ENCODE assay signal across 8 mouse cellular contexts in genomic region chr6:30734988-30735727, GRCm38 (mm10). TPM values are rescaled to one million over a fixed set of nuclear protein-coding genes. Genes with fewer than 3 reads are reported as not detected.
A peak's percentile ranks its signal among the peaks of the same experiment; 100 is the strongest.
DNase-seq lines count a peak whose midpoint lies in the region; ATAC-seq lines count a peak whose summit lies in the region.

No protein-coding gene starts in this region.

- peak overlapping the region; percentile 89 for H3K27ac ChIP-seq in embryonic facial prominence, embryonic 14.5 days (replicated peaks; ENCODE audit: low read depth, low read length)
- peak overlapping the region; percentile 91 for H3K27ac ChIP-seq in midbrain, embryonic 16.5 days (ENCODE audit: low read length)

- no peaks in the 10 kb centered on the region for H3K4me1 ChIP-seq in embryonic facial prominence, embryonic 14.5 days (ENCODE audit: control insufficient read depth, insufficient read depth, low read length)
- H3K4me1 ChIP-seq in midbrain, embryonic 16.5 days (ENCODE audit: control insufficient read depth, insufficient read depth, low read length) = peaks cover 19% of the 10 kb centered on the region

- H3K36me3 ChIP-seq in embryonic facial prominence, embryonic 14.5 days (ENCODE audit: control insufficient read depth, insufficient read depth, low read length) = 0 out of 2 replicates have a peak, but pooled peaks cover 2% of the 10 kb centered on the region
- no peaks in the 10 kb centered on the region for H3K36me3 ChIP-seq in midbrain, embryonic 16.5 days (ENCODE audit: control insufficient read depth, insufficient read depth, low read length)

- ATAC-seq in embryonic facial prominence, embryonic 14.5 days (ENCODE audit: low read depth) = no peak
- peak; percentile 29 for ATAC-seq in inflammation-experienced regulatory T-cells, adult 6 months
- ATAC-seq in midbrain, embryonic 16.5 days = no peak

- peak overlapping the region; percentile 21; the same call in 1 of the 2 replicates for H3K4me3 ChIP-seq in embryonic facial prominence, embryonic 14.5 days (ENCODE audit: low read depth, low read length)
- no peak overlapping the region for H3K4me3 ChIP-seq in midbrain, embryonic 16.5 days (ENCODE audit: low read depth, low read length)

- H3K9me3 ChIP-seq in embryonic facial prominence, embryonic 14.5 days (ENCODE audit: control insufficient read depth, low read length) = peaks cover 59% of the 10 kb centered on the region
- H3K9me3 ChIP-seq in midbrain, embryonic 16.5 days (replicated peaks; ENCODE audit: control insufficient read depth, low read length, poor library complexity, severe bottlenecking) = peaks cover 28% of the 10 kb centered on the region

- no peaks in the 10 kb centered on the region for H3K27me3 ChIP-seq in embryonic facial prominence, embryonic 14.5 days (replicated peaks; ENCODE audit: control insufficient read depth, insufficient read depth, low read length)
- H3K27me3 ChIP-seq in midbrain, embryonic 16.5 days (ENCODE audit: control insufficient read depth, insufficient read depth, low read depth, low read length) = no peaks in the 10 kb centered on the region

- DNase-seq in kidney, adult 18-20 months = peak; percentile 17
- no peak for DNase-seq in kidney, adult 9 months
- DNase-seq in embryonic facial prominence, embryonic 14.5 days (ENCODE audit: low spot score) = no peak
- no peak for DNase-seq in layer of hippocampus, postnatal 10 days (ENCODE audit: low spot score in 2 of 2)
- DNase-seq in thymus, postnatal 10 days (ENCODE audit: low spot score in 2 of 2) = no peak
- no peak for DNase-seq in ovary, postnatal 36 days (ENCODE audit: low spot score)

- WGBS in embryonic facial prominence, embryonic 14.5 days = 43% methylated on average over 22 of the region's 22 CpGs
- 50% methylated on average over 22 of the region's 22 CpGs for WGBS in midbrain, embryonic 16.5 days

- H3K9ac ChIP-seq in embryonic facial prominence, embryonic 14.5 days (ENCODE audit: low read depth, low read length) = peak overlapping the region; percentile 50
- H3K9ac ChIP-seq in midbrain, embryonic 16.5 days (ENCODE audit: low read depth, low read length) = peak overlapping the region; percentile 1; the same call in 1 of the 2 replicates

- H3K4me2 ChIP-seq in embryonic facial prominence, embryonic 14.5 days (ENCODE audit: low read depth, low read length) = peak overlapping the region; percentile 66
- H3K4me2 ChIP-seq in midbrain, embryonic 16.5 days (ENCODE audit: low read length) = peak overlapping the region; percentile 19

RNA-seq across cellular contexts. Expression of gene Mest, which starts 11.8 kb away (rescaled TPM):
- polyA plus RNA-seq in embryonic facial prominence, embryonic 14.5 days (2014; fragmentation: Nextera tagmentation; extraction: Ambion mirVana) = 2,046 and 2,257 TPM in 2 replicates
- 1 to 10 TPM in 2 of 3 experiments, under 1 TPM in 1; 0.82 to 1.7 (median 1.5) TPM for polyA plus RNA-seq in inflammation-experienced regulatory T-cells, adult 6 months (2017; shearing (Covaris generic))
- 268 and 368 TPM in 2 replicates for polyA plus RNA-seq in midbrain, embryonic 16.5 days (2015; fragmentation: Nextera tagmentation; extraction: Ambion mirVana)
- total RNA-seq in layer of hippocampus, postnatal 10 days (2021) = 10 to 100 TPM; 77.2 to 86.6 TPM

RNA-seq across cellular contexts. Expression of gene Cep41, which starts 41.6 kb away (rescaled TPM):
- polyA plus RNA-seq in embryonic facial prominence, embryonic 14.5 days (2014; fragmentation: Nextera tagmentation; extraction: Ambion mirVana) = 38.6 and 44.3 TPM in 2 replicates
- polyA plus RNA-seq in inflammation-experienced regulatory T-cells, adult 6 months (2017; shearing (Covaris generic)) = 10 to 100 TPM in 2 of 3 experiments, 1 to 10 TPM in 1; 7.9 to 12.0 (median 11.4) TPM
- polyA plus RNA-seq in midbrain, embryonic 16.5 days (2015; fragmentation: Nextera tagmentation; extraction: Ambion mirVana) = 13.2 and 17.1 TPM in 2 replicates
- total RNA-seq in layer of hippocampus, postnatal 10 days (2021) = 1 to 10 TPM; 5.7 to 7.0 TPM

Comparison
In these comparisons a context has a peak if more than half of its experiments do, and no peak if none do; other contexts are left out.
1. RNA of gene Mest, which starts 11.8 kb away (polyA plus RNA-seq): 2,046 to 2,257 TPM in embryonic facial prominence, embryonic 14.5 days and 268 to 368 TPM in midbrain, embryonic 16.5 days; 0.82 to 1.7 TPM in inflammation-experienced regulatory T-cells, adult 6 months; every median in the first group is over 10 times any median in the second.